Mouse (Mus musculus) intestine, postnatal 0 days (tissue): ENCODE measurements around the gene Swi5. TPM values are rescaled to one million over a fixed set of nuclear protein-coding genes. Genes with fewer than 3 reads are reported as not detected.
A peak's percentile ranks its signal among the peaks of the same experiment; 100 is the strongest.

Experiments
- ATAC-seq: fragments of 200-750 bp; cut with Nextera tagmentation; 2 replicates; pipeline ENCODE4 v1.8.0; 2017; ENCODE audit warnings: mild to moderate bottlenecking, moderate TSS enrichment, moderate library complexity
- H3K27ac ChIP-seq: fragments of 300-500 bp; sonication (generic); 2 replicates; pipeline ENCODE4 v1.5.1; 2014; ENCODE audit warnings: mild to moderate bottlenecking, low read depth, low read length, moderate library complexity
- H3K27me3 ChIP-seq: fragments of 300-500 bp; sonication (generic); replicated peaks from 2 replicates; pipeline ENCODE4 v1.6.1; 2014; ENCODE audit warnings: low read length, mixed read lengths; ENCODE audit not compliant: control insufficient read depth, insufficient read depth
- H3K36me3 ChIP-seq: fragments of 300-500 bp; sonication (generic); 2 replicates; pipeline ENCODE4 v1.6.1; 2014; ENCODE audit warnings: mild to moderate bottlenecking, moderate library complexity; ENCODE audit not compliant: control insufficient read depth, insufficient read depth
- H3K4me1 ChIP-seq: fragments of 300-500 bp; sonication (generic); replicated peaks from 2 replicates; pipeline ENCODE4 v1.6.1; 2014; ENCODE audit warnings: antibody characterized with exemption, low read length, mixed read lengths; ENCODE audit not compliant: control insufficient read depth, insufficient read depth
- H3K4me2 ChIP-seq: fragments of 300-500 bp; sonication (generic); replicated peaks from 2 replicates; pipeline ENCODE4 v1.6.1; 2014; ENCODE audit warnings: low read depth, mild to moderate bottlenecking, moderate library complexity
- H3K4me3 ChIP-seq: fragments of 300-500 bp; sonication (generic); 2 replicates; pipeline ENCODE4 v1.5.1; 2014; ENCODE audit warnings: low read depth, low read length
- H3K9ac ChIP-seq: fragments of 300-500 bp; sonication (generic); 2 replicates; pipeline ENCODE4 v1.6.1; 2014; ENCODE audit warnings: mild to moderate bottlenecking, low read depth, low read length
- H3K9me3 ChIP-seq: fragments of 300-500 bp; sonication (generic); 2 replicates; pipeline ENCODE4 v1.6.1; 2016; ENCODE audit warnings: mixed run types; ENCODE audit not compliant: control insufficient read depth
- CTCF ChIP-seq: sonication (generic); IDR thresholded peaks from 2 replicates; pipeline ENCODE4 v1.5.1; 2016; ENCODE audit warnings: low read depth, mild to moderate bottlenecking, control low read depth, antibody characterized with exemption, moderate library complexity
- WGBS: fragments of 180-500 bp; shearing (Covaris S2); extraction: QIAGEN DNeasy Blood & Tissue Kit; methylation state at CpG from one replicate; pipeline ENCODE4 v1.1.7; 2014; 5-methylcytosine and 5-hydroxymethylcytosine counted together
- polyA plus RNA-seq: library from polyadenylated mRNA; unstranded; fragments of >200 nt; fragmentation: Nextera tagmentation; extraction: Ambion mirVana; gene quantifications from 2 replicates; pipeline ENCODE4 v1.2.1, GENCODE M21; 2015

The Swi5 gene
- polyA plus RNA-seq, 1 experiment from 2014 or later, result 271 TPM

DNA sequence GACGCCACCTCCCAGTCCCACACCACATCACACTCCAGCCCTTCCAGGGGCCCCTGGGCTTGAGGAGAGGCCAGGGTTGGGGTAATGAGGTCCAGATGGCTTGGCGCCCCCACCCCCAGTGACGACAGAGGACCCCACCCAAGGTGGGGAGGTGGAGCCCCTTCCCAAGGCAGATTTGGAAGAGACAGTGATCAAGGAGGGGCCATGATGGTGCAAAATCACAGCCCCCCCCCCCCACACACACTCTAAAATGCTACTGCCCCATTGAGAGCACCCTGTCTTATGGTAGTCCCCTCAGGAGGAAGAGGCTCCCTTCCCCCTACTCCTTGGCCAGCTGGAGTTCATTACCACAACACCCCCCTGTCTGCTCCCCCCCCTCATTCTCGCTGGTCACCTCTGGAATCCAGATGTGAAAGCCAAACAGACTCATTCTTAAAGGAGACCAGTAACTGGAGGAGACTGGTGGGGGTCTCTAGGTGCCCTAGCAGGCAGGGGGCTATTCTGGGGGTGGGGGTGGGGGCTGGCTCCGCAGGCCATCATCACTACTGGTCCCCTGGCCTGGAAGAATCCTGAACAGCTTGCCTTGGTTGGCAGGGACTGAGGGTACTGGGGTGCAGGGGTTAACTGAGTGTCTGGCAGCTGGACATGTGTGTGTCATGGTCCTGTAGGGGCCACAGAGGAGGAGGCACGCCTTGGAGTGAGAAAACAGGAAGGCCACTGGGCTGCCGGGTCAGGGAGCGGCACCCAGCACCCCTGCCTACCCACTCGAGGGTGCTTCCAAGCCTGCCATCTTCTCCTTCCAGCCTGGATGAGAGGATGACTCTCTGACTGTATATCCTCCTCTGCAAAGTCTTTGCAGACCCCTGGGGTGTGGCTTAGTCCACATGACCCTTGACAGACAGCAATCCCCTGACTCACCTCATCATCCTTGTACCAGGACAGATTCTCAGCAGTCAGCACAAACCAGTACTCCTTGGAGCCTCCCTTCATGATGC, 32.0 kb upstream of the Swi5 start:
- H3K4me2 ChIP-seq, result peak overlapping the region; percentile 13; the same call in 1 of the 2 replicates
- H3K27ac ChIP-seq, result peak overlapping the region; percentile 46
- no peaks in the 10 kb centered on the region for H3K4me1 ChIP-seq
- no peak overlapping the region for H3K9ac ChIP-seq
- WGBS, result 49% methylated on average over 9 of the region's 9 CpGs
- peaks cover 25% of the 10 kb centered on the region; the same call in 1 of the 2 replicates for H3K36me3 ChIP-seq
- no peak for TF ChIP-seq CTCF
- no peaks in the 10 kb centered on the region for H3K27me3 ChIP-seq
- no peak overlapping the region for H3K4me3 ChIP-seq
- ATAC-seq, result no peak
- no peaks in the 10 kb centered on the region for H3K9me3 ChIP-seq

DNA sequence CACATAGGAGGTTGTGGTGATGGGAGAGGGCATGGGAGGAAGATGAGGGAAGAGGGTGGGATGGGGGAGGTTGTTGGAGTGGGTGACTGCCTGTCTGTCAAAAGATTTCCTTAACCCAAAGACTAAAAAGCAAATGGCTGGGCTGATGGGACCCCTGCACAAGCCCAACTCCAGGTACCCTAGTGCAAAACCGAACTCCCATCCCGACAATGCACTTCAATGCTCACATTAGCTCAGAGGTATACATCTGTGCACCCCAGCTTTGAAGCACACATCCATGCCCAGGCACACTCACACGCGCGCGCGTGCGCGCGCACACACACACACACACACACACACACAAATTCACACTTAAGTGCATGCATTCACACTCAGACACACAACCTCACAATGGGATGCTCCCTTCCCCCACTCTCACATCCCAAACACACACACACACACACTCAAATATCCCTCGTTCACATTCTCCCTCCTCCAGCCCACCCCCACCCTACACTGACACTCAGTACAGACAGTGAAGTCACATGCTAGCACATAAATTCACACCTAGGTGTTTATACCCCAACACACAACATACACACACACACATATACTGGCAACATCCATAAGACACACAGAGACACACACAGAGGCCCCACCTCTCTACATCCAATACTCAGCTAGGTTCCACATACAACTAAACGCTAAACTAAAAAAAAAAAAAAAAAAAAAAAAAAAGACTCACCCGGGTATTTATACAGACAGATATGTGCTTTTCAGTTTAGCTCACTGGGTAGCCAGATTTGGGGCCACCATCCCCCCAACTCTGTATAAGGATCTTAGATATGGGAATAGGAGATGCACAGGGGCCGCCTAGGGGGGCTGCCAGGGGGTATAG, 31.1 kb upstream of the Swi5 start:
- TF ChIP-seq CTCF, result no peak
- Histone ChIP-seq H3K27ac (peak overlapping the region; percentile 62; the same call in 1 of the 2 replicates), H3K36me3 (peaks cover 29% of the 10 kb centered on the region; the same call in 1 of the 2 replicates), H3K9ac (peak overlapping the region; percentile 50), H3K27me3 (no peaks in the 10 kb centered on the region), H3K4me3 (peak overlapping the region; percentile 27), H3K9me3 (no peaks in the 10 kb centered on the region), H3K4me1 (no peaks in the 10 kb centered on the region), H3K4me2 (peak overlapping the region; percentile 57)
- no peak for ATAC-seq
- 75% methylated on average over 14 of the region's 14 CpGs for WGBS

DNA sequence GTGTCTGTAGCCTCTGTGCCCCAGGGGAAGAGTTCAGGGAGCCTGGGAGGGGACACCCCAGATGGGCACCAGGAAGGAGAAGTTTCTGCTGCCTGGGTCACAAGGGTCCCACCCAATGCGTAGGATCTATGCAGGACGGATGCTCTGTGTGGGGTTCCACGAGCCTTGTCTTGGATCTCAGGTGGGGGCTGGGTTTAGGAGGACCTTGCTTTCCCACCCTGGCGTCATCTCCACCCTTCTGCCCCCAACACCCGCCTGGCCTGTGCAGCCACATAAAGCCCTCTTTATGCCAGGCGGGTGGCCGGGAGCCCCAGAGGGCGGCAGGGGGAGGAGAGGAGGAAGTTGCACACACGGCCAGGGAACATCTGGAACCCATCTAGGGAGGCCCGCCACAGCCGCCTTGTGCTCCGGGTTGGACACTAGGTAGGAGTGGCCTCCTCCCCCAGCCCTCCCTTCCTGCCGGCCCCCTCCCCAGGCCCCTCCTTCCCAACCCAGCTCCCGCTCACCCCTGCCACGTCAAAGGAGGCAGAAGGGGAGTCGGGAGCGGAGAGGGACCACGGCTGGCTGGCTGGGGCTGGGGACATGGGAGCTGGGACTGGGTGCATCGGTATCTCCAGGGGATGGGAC, 30.0 kb upstream of the Swi5 start:
- WGBS, result 30% methylated on average over 18 of the region's 19 CpGs
- Histone ChIP-seq H3K27ac (peak overlapping the region; percentile 64), H3K9me3 (no peaks in the 10 kb centered on the region), H3K27me3 (no peaks in the 10 kb centered on the region), H3K4me2 (peak overlapping the region; percentile 57), H3K4me3 (peak overlapping the region; percentile 27; the same call in 1 of the 2 replicates), H3K36me3 (peaks cover 22% of the 10 kb centered on the region; the same call in 1 of the 2 replicates), H3K4me1 (no peaks in the 10 kb centered on the region), H3K9ac (peak overlapping the region; percentile 50)
- no peak for TF ChIP-seq CTCF
- ATAC-seq, result peak; percentile 7; the same call in 1 of the 2 replicates

DNA sequence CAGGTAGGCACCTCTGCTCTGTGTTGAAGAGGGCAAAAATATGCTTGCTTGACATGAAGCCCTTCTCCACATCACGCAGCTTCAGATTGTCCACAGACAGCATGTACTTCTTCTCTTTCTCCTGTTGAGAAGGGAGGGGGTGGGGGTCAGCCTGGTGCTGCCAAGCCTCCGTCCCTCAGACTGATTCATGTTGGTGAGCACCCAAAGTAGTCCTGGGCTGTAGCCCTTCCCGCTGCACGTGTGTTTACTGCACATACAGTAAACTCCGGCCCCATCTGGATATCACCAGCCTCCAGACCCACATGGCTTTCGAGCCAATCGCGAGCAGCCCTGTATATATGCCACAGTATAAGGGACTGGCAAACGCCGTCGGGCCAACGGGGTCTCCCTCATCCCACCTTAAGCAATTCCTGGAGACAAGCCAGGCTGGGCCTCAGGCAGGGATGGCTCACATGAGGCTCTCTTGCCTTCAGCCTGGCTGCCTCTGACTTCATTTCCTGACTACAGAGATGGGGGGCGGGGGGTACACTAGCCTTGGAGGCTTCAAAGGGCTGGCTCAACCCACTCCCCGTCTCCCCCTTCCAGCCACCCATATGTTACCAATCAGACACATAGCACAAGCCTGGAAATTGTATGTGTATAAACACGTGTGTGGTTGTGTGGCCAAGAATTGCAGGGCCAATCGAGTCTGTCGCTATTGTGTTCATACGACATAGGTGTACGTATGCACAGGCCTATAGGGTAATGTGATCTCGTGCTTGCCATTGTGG, 29.2 kb upstream of the Swi5 start:
- Histone ChIP-seq H3K4me1 (0 out of 2 replicates have a peak, but pooled peaks cover under 1% of the 10 kb centered on the region), H3K4me3 (no peak overlapping the region), H3K27me3 (no peaks in the 10 kb centered on the region), H3K36me3 (peaks cover 20% of the 10 kb centered on the region; the same call in 1 of the 2 replicates), H3K27ac (peak overlapping the region; percentile 64; the same call in 1 of the 2 replicates), H3K9ac (no peak overlapping the region), H3K9me3 (no peaks in the 10 kb centered on the region), H3K4me2 (no peak overlapping the region)
- no peak for TF ChIP-seq CTCF
- ATAC-seq, result no peak
- WGBS, result 60% methylated on average over 20 of the region's 20 CpGs

DNA sequence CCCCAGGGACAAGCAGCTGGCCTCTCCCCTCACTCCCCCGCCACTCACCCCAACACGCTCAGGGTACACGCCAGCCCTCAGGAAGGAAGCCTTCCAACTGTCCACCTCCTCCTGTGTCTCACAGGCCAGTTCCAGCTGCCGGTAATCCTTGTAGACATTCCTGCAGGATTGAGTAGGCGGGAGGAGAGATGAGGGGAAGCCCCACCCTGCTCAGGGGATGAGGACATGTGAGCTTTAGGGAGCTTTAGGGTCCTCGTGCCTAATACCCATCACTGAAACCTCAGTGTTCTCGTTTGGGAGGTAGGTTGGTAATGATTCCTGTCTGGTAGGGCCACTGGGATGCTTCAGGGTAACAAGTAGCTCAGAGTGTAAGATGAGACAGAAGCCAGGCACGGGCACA, 27.9 kb upstream of the Swi5 start:
- Histone ChIP-seq H3K27ac (peak overlapping the region; percentile 23; the same call in 1 of the 2 replicates), H3K4me3 (no peak overlapping the region), H3K4me1 (0 out of 2 replicates have a peak, but pooled peaks cover 4% of the 10 kb centered on the region), H3K36me3 (peaks cover 19% of the 10 kb centered on the region; the same call in 1 of the 2 replicates), H3K9ac (no peak overlapping the region), H3K9me3 (no peaks in the 10 kb centered on the region), H3K4me2 (no peak overlapping the region), H3K27me3 (no peaks in the 10 kb centered on the region)
- ATAC-seq, result no peak
- WGBS, result 31% methylated on average over 8 of the region's 8 CpGs
- no peak for TF ChIP-seq CTCF
